Mouse (Mus musculus) kidney, adult 2 months (tissue): ENCODE data around the gene Phf3. TPM values are rescaled to one million over a fixed set of nuclear protein-coding genes. Genes with fewer than 3 reads are reported as not detected.

Experiments
- DNase-seq: peaks from one replicate; pipeline ENCODE4 v3.0.0; 2021
- H3K27ac ChIP-seq: fragments of 200-500 bp; 2 replicates; pipeline ENCODE4 v1.5.1; 2012; ENCODE audit warnings: low read depth, low read length, control low read depth, inconsistent platforms; ENCODE audit not compliant: insufficient read depth
- H3K27me3 ChIP-seq: fragments of 200-500 bp; replicated peaks from 2 replicates; pipeline ENCODE4 v1.6.1; 2012; ENCODE audit warnings: mild to moderate bottlenecking, moderate library complexity, low read length, inconsistent platforms; ENCODE audit not compliant: control insufficient read depth, insufficient read depth
- H3K36me3 ChIP-seq: fragments of 200-500 bp; 2 replicates; pipeline ENCODE4 v1.6.1; 2012; ENCODE audit warnings: mild to moderate bottlenecking, moderate library complexity, low read length, inconsistent platforms; ENCODE audit not compliant: control insufficient read depth, insufficient read depth
- H3K4me1 ChIP-seq: fragments of 200-500 bp; 2 replicates; pipeline ENCODE4 v1.6.1; 2011; ENCODE audit warnings: low read length; ENCODE audit not compliant: control insufficient read depth, insufficient read depth
- H3K4me3 ChIP-seq: fragments of 200-500 bp; 2 replicates; pipeline ENCODE4 v1.5.1; 2011; ENCODE audit warnings: mild to moderate bottlenecking, low read depth, low read length, control low read depth; ENCODE audit not compliant: insufficient read depth
- CTCF ChIP-seq: fragments of 200-500 bp; conservative IDR thresholded peaks from 2 replicates; pipeline ENCODE4 v1.5.1; 2011; ENCODE audit warnings: low read depth, mild to moderate bottlenecking, control low read depth, low read length, moderate library complexity, mixed read lengths; ENCODE audit not compliant: insufficient read depth, insufficient read length
- POLR2A ChIP-seq: fragments of 200-500 bp; IDR thresholded peaks from one replicate; pipeline ENCODE4 v1.6.1; 2011; ENCODE audit warnings: low read depth, low read length, control low read depth
- WGBS: fragments of 180-500 bp; shearing (Covaris S2); methylation state at CpG from one replicate; pipeline ENCODE4 v1.1.7; 2018; 5-methylcytosine and 5-hydroxymethylcytosine counted together
- polyA plus RNA-seq: library from polyadenylated mRNA; depleted of rRNA; stranded (reverse); fragments of >200 nt; gene quantifications from 2 replicates; pipeline ENCODE4 v1.2.3, GENCODE M21; 2012; rRNA removed

Gene Phf3
- polyA plus RNA-seq, result 18.7 and 20.8 TPM in 2 replicates

GRCm38 (mm10) chr1:30873541-30874260 lies at the start of gene Phf3:
Gene Phf3, minus strand, starts transcription at chr1:30873921.
- peak within 1 kb of the TSS; percentile 98 for H3K27ac ChIP-seq
- peak; percentile 92 for DNase-seq
- no peaks in the 10 kb centered on the region for H3K36me3 ChIP-seq
- TF ChIP-seq POLR2A (no peak), CTCF (no peak)
- H3K4me3 ChIP-seq, result peak within 1 kb of the TSS; percentile 95
- under 1% methylated on average over 74 of the region's 85 CpGs for WGBS
- no peaks in the 10 kb centered on the region for H3K27me3 ChIP-seq
- H3K4me1 ChIP-seq, result peaks cover 5% of the 10 kb centered on the region; the same call in 1 of the 2 replicates

DNA sequence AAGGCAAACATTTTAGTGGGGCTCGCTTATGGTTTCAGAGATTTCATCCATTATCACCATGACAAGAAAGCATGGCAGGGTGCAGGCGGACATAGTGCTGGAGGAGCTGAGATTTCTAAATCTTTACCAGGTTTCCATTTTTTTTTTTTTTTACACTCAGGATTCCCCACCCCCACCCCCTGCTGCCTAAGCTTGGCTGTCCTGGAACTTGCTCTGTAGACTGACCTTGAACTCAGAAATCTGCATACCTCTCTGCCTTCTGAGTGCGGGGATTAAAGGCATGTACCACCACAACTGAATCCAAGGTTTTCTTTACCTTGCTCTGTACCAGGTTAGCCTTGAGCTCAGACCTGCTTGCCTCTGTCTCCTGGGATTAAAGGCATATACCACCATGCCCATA lies 48.5 kb upstream of the Phf3 start:
- no peaks in the 10 kb centered on the region for H3K4me1 ChIP-seq
- H3K4me3 ChIP-seq, result no peak overlapping the region
- no peaks in the 10 kb centered on the region for H3K27me3 ChIP-seq
- WGBS, result 92% methylated on average over 3 of the region's 3 CpGs
- TF ChIP-seq POLR2A, result no peak
- no peak for TF ChIP-seq CTCF
- no peak for DNase-seq
- no peak overlapping the region for H3K27ac ChIP-seq
- H3K36me3 ChIP-seq, result no peaks in the 10 kb centered on the region

- H3K36me3 ChIP-seq, result no peaks in the 10 kb centered on the region
Observed at GRCm38 (mm10) chr1:30921252-30921651, 47.5 kb upstream of the Phf3 start.

DNA sequence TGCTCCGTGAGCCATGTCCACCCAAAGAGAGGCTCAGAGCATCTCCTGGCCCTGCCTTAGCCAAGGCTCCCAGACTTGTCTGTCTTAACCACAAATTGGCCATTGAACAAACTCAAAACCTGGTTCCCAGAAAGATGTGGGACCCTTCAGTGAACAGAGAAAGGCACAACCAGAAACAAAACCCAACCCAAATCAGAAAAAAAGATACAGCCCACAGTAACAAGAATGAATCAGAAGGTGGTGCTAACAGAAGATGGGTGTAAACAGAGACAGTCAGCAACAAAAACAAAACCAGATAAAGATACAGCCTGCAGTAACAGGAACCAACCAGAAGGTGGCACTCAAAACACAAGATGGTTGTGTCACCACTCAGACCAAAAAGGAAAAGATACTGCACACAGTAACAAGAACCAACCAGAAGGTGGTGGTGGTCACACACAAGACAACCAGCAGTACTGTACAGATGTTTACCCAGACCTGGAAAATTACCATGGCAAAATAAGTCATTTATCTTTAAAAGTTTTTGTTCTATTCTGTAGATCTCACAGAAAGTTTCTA lies 47.0 kb upstream of the Phf3 start:
- no peaks in the 10 kb centered on the region for H3K4me1 ChIP-seq
- H3K27me3 ChIP-seq, result no peaks in the 10 kb centered on the region
- TF ChIP-seq CTCF, result peak; percentile 35; the same call in 1 of the 2 replicates
- no peak for TF ChIP-seq POLR2A
- no peak overlapping the region for H3K4me3 ChIP-seq
- 98% methylated on average over 1 of the region's 1 CpGs for WGBS
- no peaks in the 10 kb centered on the region for H3K36me3 ChIP-seq
- no peak overlapping the region for H3K27ac ChIP-seq
- peak; percentile 41 for DNase-seq

More at GRCm38 (mm10) chr1:30921252-30921651, 47.5 kb upstream of the Phf3 start:
- TF ChIP-seq CTCF (no peak), POLR2A (no peak)
- no peak overlapping the region for H3K27ac ChIP-seq
- H3K27me3 ChIP-seq, result no peaks in the 10 kb centered on the region
- no peak for DNase-seq
- no peaks in the 10 kb centered on the region for H3K4me1 ChIP-seq
- H3K4me3 ChIP-seq, result no peak overlapping the region

DNA sequence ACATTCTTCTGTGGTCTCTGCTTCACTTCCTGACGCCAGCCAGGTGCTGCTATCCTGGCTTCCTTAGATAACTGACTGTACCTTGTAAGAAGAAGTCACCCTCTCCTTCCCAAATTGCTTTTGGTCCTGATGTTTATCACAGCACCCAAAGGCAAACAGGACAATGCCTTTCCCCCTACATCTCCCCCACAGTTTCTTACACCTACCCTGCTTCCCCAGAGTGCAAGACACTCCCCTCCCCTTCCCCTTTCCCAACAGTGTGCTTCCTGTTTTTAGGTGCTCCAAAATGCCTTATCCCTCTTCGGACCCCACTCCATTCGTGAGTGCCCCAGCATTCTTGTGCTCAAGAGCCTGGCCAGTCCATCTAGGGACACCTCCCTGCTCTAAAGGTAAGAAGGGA lies 36.5 kb upstream of the Phf3 start:
- 63% methylated on average over 3 of the region's 3 CpGs for WGBS
- TF ChIP-seq CTCF (no peak), POLR2A (no peak)
- Histone ChIP-seq H3K4me1 (no peaks in the 10 kb centered on the region), H3K4me3 (no peak overlapping the region), H3K27me3 (no peaks in the 10 kb centered on the region), H3K36me3 (no peaks in the 10 kb centered on the region), H3K27ac (no peak overlapping the region)
- no peak for DNase-seq

DNA sequence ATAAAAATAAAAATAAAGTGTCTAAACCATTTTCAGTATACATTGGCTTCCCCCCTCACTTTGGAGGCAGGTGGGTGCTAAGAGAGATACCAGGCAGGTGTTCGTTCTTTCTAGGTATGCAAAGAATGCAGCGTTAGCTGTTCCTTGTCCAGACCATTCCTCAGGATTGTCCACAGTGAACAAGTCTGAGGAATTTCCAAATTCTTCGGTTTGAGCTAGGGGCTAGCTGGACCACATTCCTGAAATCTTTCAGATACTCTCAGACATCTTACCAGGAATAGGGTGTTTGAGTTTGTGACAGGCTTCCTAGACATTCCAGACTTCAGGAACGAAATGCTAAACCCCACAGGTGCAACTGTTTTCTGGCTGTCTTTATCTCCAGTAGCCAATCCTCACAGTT lies 35.1 kb upstream of the Phf3 start:
- Histone ChIP-seq H3K36me3 (no peaks in the 10 kb centered on the region), H3K4me1 (no peaks in the 10 kb centered on the region), H3K27me3 (no peaks in the 10 kb centered on the region), H3K4me3 (no peak overlapping the region), H3K27ac (no peak overlapping the region)
- TF ChIP-seq POLR2A (no peak), CTCF (no peak)
- WGBS, result 53% methylated on average over 4 of the region's 4 CpGs
- no peak for DNase-seq

GRCm38 (mm10) chr1:30903480-30904218 lies 29.9 kb upstream of the Phf3 start:
- H3K27me3 ChIP-seq, result no peaks in the 10 kb centered on the region
- no peak for DNase-seq
- no peak overlapping the region for H3K4me3 ChIP-seq
- no peaks in the 10 kb centered on the region for H3K4me1 ChIP-seq
- TF ChIP-seq CTCF, result no peak
- TF ChIP-seq POLR2A, result no peak
- no peak overlapping the region for H3K27ac ChIP-seq
- 90% methylated on average over 3 of the region's 3 CpGs for WGBS
- H3K36me3 ChIP-seq, result no peaks in the 10 kb centered on the region
